Mouse (Mus musculus): ENCODE data around the gene Dzank1. TPM values are rescaled to one million over a fixed set of nuclear protein-coding genes. Genes with fewer than 3 reads are reported as not detected.

Gene Dzank1
- polyA plus RNA-seq, 1 experiment from 2014 or later: 3.4 TPM

- ATAC-seq (ENCODE audit: insufficient number of reproducible peaks, insufficient read depth, low FRiP score, low read depth): no peak
- Histone ChIP-seq H3K27me3 (ENCODE audit: control insufficient read depth, insufficient read depth, low read length) (no peaks in the 10 kb centered on the region), H3K4me1 (ENCODE audit: control insufficient read depth, insufficient read depth, low read length) (no peaks in the 10 kb centered on the region), H3K4me2 (replicated peaks; ENCODE audit: low read depth, low read length) (no peak overlapping the region), H3K36me3 (ENCODE audit: control insufficient read depth, insufficient read depth, low read length) (no peaks in the 10 kb centered on the region), H3K27ac (ENCODE audit: low read length) (no peak overlapping the region), H3K9ac (replicated peaks; ENCODE audit: low read depth, low read length) (no peak overlapping the region), H3K4me3 (ENCODE audit: low read depth, low read length) (no peak overlapping the region), H3K9me3 (ENCODE audit: control insufficient read depth, low read depth, low read length) (no peaks in the 10 kb centered on the region)
- WGBS: 66% methylated on average over 7 of the region's 7 CpGs
These were observed 63.0 kb downstream of the Dzank1 start for GRCm38 (mm10) chr2:144464182-144464581.

- H3K4me3 ChIP-seq (ENCODE audit: low read depth, low read length): peak overlapping the region; percentile 45
These were observed 68.0 kb downstream of the Dzank1 start for GRCm38 (mm10) chr2:144458975-144459754.

GRCm38 (mm10) chr2:144458355-144458754 lies 68.9 kb downstream of the Dzank1 start:
- ATAC-seq (ENCODE audit: insufficient number of reproducible peaks, insufficient read depth, low FRiP score, low read depth): no peak
- no peaks in the 10 kb centered on the region for H3K36me3 ChIP-seq (ENCODE audit: control insufficient read depth, insufficient read depth, low read length)

More at GRCm38 (mm10) chr2:144458975-144459754, 68.0 kb downstream of the Dzank1 start:
- Histone ChIP-seq H3K9me3 (ENCODE audit: control insufficient read depth, low read depth, low read length) (no peaks in the 10 kb centered on the region), H3K27ac (ENCODE audit: low read length) (peak overlapping the region; percentile 53; the same call in 1 of the 2 replicates), H3K4me2 (replicated peaks; ENCODE audit: low read depth, low read length) (peak overlapping the region; percentile 66), H3K9ac (replicated peaks; ENCODE audit: low read depth, low read length) (peak overlapping the region; percentile 29; the same call in 1 of the 2 replicates), H3K4me1 (ENCODE audit: control insufficient read depth, insufficient read depth, low read length) (no peaks in the 10 kb centered on the region), H3K27me3 (ENCODE audit: control insufficient read depth, insufficient read depth, low read length) (no peaks in the 10 kb centered on the region), H3K36me3 (ENCODE audit: control insufficient read depth, insufficient read depth, low read length) (no peaks in the 10 kb centered on the region)
- peak; percentile 96 for ATAC-seq (ENCODE audit: insufficient number of reproducible peaks, insufficient read depth, low FRiP score, low read depth)
- WGBS: 6% methylated on average over 25 of the region's 25 CpGs

GRCm38 (mm10) chr2:144452364-144453008 lies 74.7 kb downstream of the Dzank1 start:
- Histone ChIP-seq H3K27ac (ENCODE audit: low read length) (no peak overlapping the region), H3K9me3 (ENCODE audit: control insufficient read depth, low read depth, low read length) (no peaks in the 10 kb centered on the region), H3K4me3 (ENCODE audit: low read depth, low read length) (no peak overlapping the region), H3K4me1 (ENCODE audit: control insufficient read depth, insufficient read depth, low read length) (no peaks in the 10 kb centered on the region), H3K4me2 (replicated peaks; ENCODE audit: low read depth, low read length) (no peak overlapping the region), H3K9ac (replicated peaks; ENCODE audit: low read depth, low read length) (no peak overlapping the region), H3K36me3 (ENCODE audit: control insufficient read depth, insufficient read depth, low read length) (no peaks in the 10 kb centered on the region), H3K27me3 (ENCODE audit: control insufficient read depth, insufficient read depth, low read length) (no peaks in the 10 kb centered on the region)
- WGBS: 14% methylated on average over 8 of the region's 8 CpGs
- peak; percentile 61; the same call in 1 of the 2 replicates for ATAC-seq (ENCODE audit: insufficient number of reproducible peaks, insufficient read depth, low FRiP score, low read depth)

More at GRCm38 (mm10) chr2:144458355-144458754, 68.9 kb downstream of the Dzank1 start:
- Histone ChIP-seq H3K4me3 (ENCODE audit: low read depth, low read length) (peak overlapping the region; percentile 45), H3K4me2 (replicated peaks; ENCODE audit: low read depth, low read length) (peak overlapping the region; percentile 66), H3K27me3 (ENCODE audit: control insufficient read depth, insufficient read depth, low read length) (no peaks in the 10 kb centered on the region), H3K9ac (replicated peaks; ENCODE audit: low read depth, low read length) (no peak overlapping the region), H3K4me1 (ENCODE audit: control insufficient read depth, insufficient read depth, low read length) (no peaks in the 10 kb centered on the region), H3K27ac (ENCODE audit: low read length) (no peak overlapping the region), H3K9me3 (ENCODE audit: control insufficient read depth, low read depth, low read length) (no peaks in the 10 kb centered on the region)
- 70% methylated on average over 6 of the region's 6 CpGs for WGBS

- Histone ChIP-seq H3K4me3 (ENCODE audit: low read depth, low read length) (no peak overlapping the region), H3K4me1 (ENCODE audit: control insufficient read depth, insufficient read depth, low read length) (no peaks in the 10 kb centered on the region), H3K9ac (replicated peaks; ENCODE audit: low read depth, low read length) (no peak overlapping the region), H3K27ac (ENCODE audit: low read length) (no peak overlapping the region), H3K36me3 (ENCODE audit: control insufficient read depth, insufficient read depth, low read length) (no peaks in the 10 kb centered on the region), H3K4me2 (replicated peaks; ENCODE audit: low read depth, low read length) (no peak overlapping the region), H3K9me3 (ENCODE audit: control insufficient read depth, low read depth, low read length) (no peaks in the 10 kb centered on the region), H3K27me3 (ENCODE audit: control insufficient read depth, insufficient read depth, low read length) (no peaks in the 10 kb centered on the region)
- 72% methylated on average over 2 of the region's 2 CpGs for WGBS
- ATAC-seq (ENCODE audit: insufficient number of reproducible peaks, insufficient read depth, low FRiP score, low read depth): no peak
These were observed 76.8 kb downstream of the Dzank1 start for GRCm38 (mm10) chr2:144450378-144450777.

- ATAC-seq (ENCODE audit: insufficient number of reproducible peaks, insufficient read depth, low FRiP score, low read depth): no peak
- Histone ChIP-seq H3K4me3 (ENCODE audit: low read depth, low read length) (no peak overlapping the region), H3K4me1 (ENCODE audit: control insufficient read depth, insufficient read depth, low read length) (no peaks in the 10 kb centered on the region), H3K9ac (replicated peaks; ENCODE audit: low read depth, low read length) (no peak overlapping the region), H3K27me3 (ENCODE audit: control insufficient read depth, insufficient read depth, low read length) (no peaks in the 10 kb centered on the region), H3K36me3 (ENCODE audit: control insufficient read depth, insufficient read depth, low read length) (no peaks in the 10 kb centered on the region), H3K4me2 (replicated peaks; ENCODE audit: low read depth, low read length) (no peak overlapping the region), H3K9me3 (ENCODE audit: control insufficient read depth, low read depth, low read length) (no peaks in the 10 kb centered on the region), H3K27ac (ENCODE audit: low read length) (no peak overlapping the region)
- WGBS: 75% methylated on average over 7 of the region's 7 CpGs
These were observed 80.7 kb downstream of the Dzank1 start for GRCm38 (mm10) chr2:144446360-144446999.

GRCm38 (mm10) chr2:144441386-144441915 lies 85.8 kb downstream of the Dzank1 start:
- no peaks in the 10 kb centered on the region for H3K9me3 ChIP-seq (ENCODE audit: control insufficient read depth, low read depth, low read length)
- no peak overlapping the region for H3K27ac ChIP-seq (ENCODE audit: low read length)
- no peak for ATAC-seq (ENCODE audit: insufficient number of reproducible peaks, insufficient read depth, low FRiP score, low read depth)
- H3K4me3 ChIP-seq (ENCODE audit: low read depth, low read length): no peak overlapping the region
- no peak overlapping the region for H3K9ac ChIP-seq (replicated peaks; ENCODE audit: low read depth, low read length)
- no peaks in the 10 kb centered on the region for H3K4me1 ChIP-seq (ENCODE audit: control insufficient read depth, insufficient read depth, low read length)
- H3K4me2 ChIP-seq (replicated peaks; ENCODE audit: low read depth, low read length): no peak overlapping the region
- no peaks in the 10 kb centered on the region for H3K27me3 ChIP-seq (ENCODE audit: control insufficient read depth, insufficient read depth, low read length)
- WGBS: 74% methylated on average over 11 of the region's 11 CpGs
- no peaks in the 10 kb centered on the region for H3K36me3 ChIP-seq (ENCODE audit: control insufficient read depth, insufficient read depth, low read length)

GRCm38 (mm10) chr2:144439191-144439700 lies 88.0 kb downstream of the Dzank1 start:
- WGBS: 70% methylated on average over 3 of the region's 3 CpGs
- no peak for ATAC-seq (ENCODE audit: insufficient number of reproducible peaks, insufficient read depth, low FRiP score, low read depth)
- Histone ChIP-seq H3K4me3 (ENCODE audit: low read depth, low read length) (no peak overlapping the region), H3K27ac (ENCODE audit: low read length) (no peak overlapping the region), H3K4me1 (ENCODE audit: control insufficient read depth, insufficient read depth, low read length) (no peaks in the 10 kb centered on the region), H3K27me3 (ENCODE audit: control insufficient read depth, insufficient read depth, low read length) (no peaks in the 10 kb centered on the region), H3K4me2 (replicated peaks; ENCODE audit: low read depth, low read length) (no peak overlapping the region), H3K9ac (replicated peaks; ENCODE audit: low read depth, low read length) (no peak overlapping the region), H3K9me3 (ENCODE audit: control insufficient read depth, low read depth, low read length) (no peaks in the 10 kb centered on the region), H3K36me3 (ENCODE audit: control insufficient read depth, insufficient read depth, low read length) (no peaks in the 10 kb centered on the region)
